Mouse (Mus musculus) forelimb bud, embryonic 11.5 days (tissue): Measurements from ENCODE around the gene Creb3l1.
A peak's percentile ranks its signal among the peaks of the same experiment; 100 is the strongest.

ENCODE experiments used
- DNase-seq: peaks from one replicate; pipeline ENCODE4 v3.0.0-alpha.2; 2012; ENCODE audit warnings: low read depth, low spot score

Gene Creb3l1

DNA sequence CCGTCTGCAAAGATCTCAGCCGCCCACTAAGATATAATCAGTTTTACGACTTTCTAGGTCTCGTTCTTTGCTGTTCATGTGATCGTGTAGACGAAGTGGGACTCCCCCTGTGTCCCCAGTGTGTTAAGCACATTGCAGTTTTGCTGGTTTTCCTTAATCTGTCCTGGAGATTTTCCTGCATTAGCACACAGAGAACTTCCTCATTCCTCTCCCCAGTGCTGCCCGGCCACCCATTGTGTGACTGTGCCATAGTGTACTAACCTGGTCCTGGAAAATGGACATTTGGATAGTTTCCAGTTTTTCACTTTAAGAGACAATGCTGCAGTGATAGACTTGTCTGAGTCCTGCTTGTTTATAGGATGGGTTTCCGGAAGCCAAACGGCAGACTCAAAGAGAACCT is 10.0 kb upstream of the Creb3l1 start:
- no peak for DNase-seq

DNA sequence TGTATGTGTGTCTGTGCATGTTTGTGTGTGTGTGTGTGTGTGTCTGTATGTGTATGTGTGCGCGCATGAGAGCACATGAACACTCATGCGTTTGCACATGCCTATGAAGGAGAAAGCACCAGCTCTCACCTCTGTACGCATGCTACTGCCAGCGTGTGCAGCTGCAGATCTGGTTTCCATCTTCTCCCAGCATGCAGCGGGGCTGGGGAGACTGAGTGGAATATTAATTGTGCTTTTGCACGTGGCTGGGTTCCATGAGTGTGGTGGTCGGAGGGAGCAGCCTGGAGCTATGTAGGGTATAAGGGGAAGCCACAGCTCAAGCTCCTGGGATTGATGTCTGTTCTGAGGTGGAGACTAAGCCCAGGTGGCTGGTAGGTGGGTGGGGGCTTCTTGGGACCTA is 6.3 kb upstream of the Creb3l1 start:
- no peak for DNase-seq

DNA sequence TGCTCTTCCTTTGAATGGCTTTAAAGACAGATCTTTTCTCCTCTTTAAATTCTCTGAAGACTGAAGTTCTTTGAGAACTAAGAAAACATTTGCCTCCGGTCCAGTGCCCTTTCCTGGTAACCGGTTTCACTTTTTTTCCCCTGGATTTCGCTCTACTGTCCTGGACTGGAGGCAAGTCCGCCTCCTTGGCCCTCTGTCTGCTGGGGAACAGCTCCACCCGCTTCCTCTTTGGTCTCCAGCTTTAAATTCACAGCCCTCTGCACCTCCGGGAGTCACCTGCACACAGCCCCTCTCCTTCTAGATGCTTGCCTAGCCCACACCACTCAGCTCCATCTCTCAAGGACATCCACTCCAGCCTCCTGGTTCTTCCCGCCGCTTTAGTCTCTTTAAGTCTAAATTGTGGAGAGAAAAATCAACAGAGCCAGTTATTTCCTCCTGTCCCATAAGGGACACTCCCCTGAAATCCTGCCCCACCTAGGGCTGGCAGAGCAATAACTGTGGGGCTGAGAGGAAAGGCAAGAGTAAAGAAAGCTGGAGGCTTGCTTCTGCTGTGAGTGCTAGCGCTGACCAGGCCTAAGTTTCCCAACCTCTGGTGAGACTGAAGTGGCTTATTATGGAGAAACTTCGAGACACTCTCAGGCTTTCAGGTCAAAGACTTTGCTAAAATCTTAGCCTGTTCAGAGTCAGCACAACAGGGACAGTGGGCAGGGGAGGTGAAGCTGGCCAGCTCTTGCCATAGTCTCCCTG is 5.3 kb upstream of the Creb3l1 start:
- DNase-seq: no peak

DNA sequence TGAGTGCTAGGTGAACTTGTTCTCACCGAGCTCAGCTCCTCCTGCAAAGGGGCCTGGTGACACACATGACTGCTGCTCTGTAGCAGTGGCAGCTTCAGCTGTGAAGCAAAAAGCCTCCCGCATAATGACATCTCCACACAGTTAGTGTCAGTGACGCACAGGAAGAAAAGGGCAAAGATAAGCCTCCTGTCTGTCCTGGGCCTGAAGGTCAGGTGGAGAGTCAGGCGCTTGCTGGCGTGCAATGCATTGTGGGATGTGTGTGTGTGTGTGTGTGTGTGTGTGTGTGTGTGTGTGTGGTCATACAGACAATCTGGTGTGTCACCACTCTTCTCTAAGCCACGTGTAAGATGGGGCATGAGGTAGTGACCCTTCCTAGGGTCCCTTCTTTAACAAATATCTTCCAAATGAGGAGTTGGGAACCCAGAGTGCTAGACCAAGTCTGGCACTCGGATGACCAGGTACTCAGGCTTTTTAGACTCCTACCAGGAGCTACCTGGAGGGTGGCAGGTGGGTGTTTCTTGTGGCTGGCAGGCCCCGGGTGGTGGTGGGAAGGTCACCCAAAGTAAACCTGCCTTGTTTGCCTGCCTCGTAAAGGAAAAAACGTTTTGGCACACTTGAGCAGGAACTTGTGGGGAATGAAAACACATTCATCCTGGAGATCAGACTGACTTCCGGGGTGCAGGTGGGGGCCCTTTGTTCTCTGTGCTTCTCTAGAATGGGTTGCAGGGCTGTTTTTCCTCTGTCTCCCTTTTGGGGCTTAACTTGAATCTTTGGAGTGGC is 3.7 kb upstream of the Creb3l1 start:
- no peak for DNase-seq

DNA sequence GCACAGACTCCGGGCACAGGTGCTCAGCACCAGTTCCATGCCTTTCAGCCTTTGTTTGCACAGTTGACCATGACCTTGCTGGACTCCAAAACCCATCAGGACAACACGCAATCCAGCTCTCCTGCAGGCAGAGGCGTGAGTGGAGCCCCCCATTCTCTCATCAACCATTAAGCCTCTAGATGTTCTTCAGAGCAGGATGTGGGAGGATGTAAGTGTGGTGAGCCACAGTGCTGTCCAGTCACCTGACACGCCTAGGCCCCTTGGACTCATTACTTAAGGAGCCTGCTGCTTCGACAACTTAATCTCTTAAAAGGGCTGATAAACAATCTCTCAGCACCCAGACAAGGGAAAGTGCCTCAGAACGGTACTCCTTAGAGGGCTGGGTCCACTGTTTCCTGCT is 1.7 kb upstream of the Creb3l1 start:
- no peak for DNase-seq

DNA sequence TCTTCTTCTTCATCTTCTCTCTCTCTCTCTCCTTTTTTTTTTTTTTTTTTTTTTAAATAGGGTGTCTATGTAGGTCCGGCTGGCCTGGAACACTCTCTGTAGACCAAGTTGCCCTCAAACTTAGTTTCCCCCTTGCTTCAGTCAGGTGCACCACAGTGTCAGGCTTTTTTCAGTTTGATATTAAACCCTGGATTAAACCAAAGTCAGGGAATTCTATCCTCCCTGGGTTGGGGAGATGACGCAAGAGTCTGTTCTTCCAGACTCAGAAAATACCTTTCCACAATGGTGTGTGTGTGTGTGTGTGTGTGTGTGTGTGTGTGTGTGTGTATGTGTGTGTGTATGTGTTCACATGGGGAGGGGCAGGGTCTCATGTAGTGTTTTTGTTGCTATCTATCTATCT is 900 bp upstream of the Creb3l1 start:
- DNase-seq: no peak

DNA sequence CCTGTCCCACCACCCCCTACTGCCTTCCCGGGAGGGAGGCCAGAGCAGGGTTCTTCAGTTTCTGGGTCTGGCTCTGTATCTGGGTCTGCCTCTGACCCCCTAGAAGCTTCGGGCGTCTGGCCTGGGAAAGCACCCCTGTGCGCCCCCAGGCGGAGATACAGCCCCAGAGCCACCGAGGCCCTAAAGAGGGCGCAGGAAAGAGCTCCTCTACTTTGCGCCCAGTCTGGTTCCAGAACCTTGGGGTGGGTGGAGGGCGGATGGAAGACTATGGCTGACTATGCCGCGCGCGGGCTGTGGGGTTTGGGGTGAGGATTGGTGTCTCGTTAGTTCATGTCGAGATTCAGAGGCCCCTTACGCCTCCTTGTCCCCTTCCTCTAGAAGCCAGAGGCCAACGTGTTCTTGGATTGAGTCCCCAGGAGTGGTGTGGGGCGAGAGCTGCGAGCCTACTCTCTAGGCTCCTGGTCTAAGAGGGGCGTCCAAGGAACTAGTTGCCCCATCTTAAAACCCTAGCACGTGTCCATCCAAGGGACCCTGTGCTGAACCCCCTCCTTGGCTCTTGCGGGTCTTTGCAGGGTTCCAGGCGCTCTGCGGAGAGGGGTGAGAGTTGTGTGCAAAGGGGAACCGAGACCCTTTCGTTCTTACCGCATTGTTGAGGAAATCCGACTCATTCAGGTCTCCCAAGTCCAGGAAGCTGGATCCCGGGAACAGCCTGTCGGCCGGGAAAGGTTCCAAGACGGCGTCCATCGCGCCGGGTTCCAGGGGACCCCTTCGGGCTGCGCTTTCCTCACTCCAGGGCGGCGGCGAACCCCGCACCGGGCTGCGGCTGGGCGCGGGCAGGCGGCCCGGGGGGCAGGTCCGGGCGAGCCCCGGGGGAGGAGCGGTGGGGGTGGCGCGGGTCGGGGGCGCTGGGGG is 684 bp downstream of the Creb3l1 start:
- DNase-seq: peak; percentile 19

DNA sequence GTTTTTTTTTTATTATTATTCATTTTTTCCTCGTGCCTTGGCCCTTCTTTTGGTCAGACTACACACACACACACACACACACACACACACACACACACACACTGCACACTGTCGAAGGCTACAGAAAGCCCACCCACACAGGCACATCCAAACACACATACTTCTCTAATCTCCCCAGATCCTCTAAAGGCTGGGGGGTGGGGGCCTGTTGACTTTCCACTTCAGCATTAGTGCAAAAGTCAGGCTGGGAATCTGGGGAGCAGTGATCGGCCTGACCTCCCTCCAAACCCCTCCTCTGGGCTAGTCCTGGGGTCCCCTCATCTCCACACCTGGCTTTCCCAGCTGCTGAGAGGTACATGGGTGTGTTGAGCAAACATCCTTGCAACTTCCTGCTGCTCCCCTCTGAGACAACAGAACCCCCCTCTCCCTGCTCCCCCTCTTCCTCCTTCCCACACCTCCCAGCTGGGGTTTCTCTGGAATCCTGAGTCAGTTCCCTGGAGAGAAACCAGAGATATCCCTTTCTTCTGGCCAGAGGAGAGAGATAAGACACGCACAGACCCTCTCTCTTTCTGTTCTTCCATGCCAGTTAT is 3.5 kb downstream of the Creb3l1 start:
- DNase-seq: no peak

DNA sequence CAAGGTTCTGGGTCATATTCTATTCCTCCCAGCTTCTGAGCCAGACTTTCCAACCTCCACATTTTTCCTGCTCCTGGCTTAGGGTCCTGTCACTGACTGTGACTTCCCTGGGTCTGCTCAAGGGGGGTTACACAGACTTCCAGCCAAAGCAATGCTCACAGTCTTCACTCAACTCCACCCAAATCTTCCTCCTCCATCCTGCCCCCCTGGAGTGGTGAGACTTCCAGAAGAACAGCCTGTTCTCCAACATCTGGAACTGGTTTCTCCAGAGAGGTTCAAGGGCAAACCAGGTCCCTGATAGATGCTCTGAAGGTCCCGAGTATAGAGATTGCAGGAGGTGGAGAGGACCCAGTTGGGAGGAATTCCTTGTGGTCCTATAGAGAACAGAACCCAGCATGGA is 6.9 kb downstream of the Creb3l1 start:
- DNase-seq: no peak

DNA sequence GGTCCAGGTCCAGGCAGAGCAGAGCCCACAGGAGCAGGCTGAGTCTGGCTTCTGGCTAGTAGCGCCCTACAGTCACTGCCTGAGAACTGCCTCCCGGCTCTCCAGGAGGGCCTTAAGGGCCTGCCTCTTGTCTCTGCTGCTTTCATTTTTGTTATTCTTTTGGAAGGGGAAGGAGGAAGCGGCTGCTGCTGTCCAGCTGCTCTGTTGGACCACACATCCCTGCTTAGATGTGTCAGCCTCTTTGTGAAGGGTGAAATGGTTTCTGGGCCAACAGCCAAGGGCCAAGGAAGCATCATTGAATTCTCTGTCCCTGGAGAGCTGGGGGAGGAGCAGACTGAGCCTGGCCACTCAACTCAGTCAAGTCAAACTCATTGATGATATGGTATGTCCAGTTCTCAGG is 7.3 kb downstream of the Creb3l1 start:
- DNase-seq: no peak

DNA sequence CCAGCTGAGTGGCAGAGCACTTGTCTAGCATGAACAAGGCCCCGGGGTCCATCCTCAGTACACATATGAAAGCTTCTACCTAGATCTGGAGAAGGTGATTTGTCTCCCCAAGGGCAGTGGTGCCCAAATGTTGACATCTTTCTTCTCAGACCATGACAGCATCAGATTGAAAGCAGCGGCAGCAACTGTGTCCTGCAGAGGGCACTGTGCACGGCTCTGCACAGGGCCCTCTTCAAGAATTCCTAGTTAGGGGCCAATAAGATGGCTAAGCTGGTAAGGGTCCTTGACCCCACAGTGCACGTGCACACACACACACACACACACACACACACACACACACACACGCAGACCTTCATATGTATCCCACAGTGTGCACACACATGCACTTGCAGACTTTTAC is 9.4 kb downstream of the Creb3l1 start:
- no peak for DNase-seq

DNA sequence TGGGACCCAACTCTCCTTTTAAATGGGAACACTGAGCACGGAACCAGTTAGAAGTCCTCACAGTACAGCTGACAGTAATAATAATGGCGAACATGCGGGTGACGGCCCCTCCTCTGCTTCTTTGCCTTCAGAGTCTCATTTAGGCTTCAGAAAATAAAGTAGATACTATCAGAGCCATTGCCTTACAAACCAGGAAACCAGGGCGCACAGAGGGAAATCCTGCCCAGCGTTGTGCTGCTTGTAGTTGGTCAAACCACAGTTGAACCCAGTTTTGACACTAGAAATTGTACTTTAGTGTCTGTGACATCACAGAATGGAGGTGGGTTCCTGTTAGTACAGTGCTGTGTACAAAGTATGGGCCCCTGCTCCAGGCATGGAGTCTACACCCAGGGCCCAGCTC is 10.1 kb downstream of the Creb3l1 start:
- no peak for DNase-seq

DNA sequence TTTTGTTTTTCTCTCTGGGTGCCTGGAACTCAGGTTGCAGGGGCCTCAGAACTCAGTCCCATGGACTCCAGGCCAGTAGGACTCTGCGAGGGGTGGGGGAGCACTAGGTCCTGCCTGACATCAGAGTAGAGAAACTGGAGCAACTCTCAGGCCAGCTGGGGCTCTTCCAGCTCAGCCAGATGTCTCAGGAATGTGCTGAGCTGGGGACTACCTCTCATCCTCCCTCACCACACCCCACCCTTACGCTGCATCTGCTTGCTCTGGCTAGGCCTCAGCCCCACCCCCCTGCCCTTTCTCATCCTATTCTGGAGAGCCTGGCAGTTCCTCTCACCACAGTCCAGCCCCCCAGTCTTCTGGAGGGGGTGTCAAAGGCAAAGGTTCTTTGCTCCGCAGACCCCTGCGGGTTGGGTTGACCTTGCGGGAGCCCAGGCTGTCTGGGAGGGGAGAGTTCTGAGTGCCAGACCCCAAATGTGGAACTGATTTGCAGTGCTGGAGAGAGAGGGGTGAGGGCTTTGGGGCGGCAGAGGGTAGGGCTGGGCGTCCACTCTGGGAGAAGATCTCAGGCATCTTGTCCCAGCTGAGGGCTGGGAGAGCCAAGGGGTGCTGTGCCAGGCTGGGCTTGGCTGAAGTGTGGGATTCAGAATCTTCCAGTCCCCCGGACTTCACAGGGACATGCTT is 11.4 kb downstream of the Creb3l1 start:
- DNase-seq: peak; percentile 67

DNA sequence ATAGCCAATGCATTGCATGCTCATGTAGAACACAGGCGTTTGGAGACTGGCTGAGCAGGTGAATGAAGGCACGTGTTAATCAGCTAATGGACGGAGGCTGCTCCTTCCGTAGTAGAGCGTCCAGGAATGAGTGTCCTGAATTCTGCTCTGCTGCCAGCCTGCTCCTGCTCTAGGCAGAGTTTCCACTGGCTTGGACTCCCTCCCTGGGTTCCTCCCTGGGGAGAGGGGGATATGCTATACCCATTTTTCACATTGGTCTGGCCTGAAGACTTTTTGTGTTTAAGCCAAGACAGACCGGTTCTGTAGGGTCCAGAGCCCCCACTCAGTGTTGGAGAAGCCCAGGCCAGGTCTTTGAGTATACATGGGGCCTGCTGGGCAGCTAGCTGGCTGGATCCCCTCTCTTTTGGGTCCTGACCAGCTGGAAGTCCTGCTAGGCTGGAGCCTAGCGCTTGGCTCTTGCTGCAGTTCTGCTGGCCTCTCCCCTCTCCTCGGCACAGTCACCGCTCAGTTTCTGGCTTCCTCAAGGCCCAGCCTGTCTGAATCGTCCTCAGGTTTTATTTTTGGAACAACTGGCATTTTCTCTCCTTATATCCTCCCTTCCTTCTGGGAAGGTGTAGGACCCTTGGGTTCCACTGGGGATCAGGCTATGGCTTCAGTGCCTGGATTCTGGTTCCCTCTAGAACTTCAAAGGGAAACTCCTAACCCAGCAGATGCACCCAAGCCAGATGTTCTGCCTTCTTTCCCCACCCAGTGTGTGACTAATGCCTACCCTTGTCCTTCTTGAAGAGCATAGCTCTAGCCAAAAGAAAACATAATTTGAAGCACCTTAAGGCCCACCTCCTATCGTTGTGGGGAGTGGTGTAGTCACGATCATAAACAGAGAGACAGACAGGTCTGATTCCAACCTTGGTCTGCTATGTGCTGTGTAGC is 12.6 kb downstream of the Creb3l1 start:
- no peak for DNase-seq

DNA sequence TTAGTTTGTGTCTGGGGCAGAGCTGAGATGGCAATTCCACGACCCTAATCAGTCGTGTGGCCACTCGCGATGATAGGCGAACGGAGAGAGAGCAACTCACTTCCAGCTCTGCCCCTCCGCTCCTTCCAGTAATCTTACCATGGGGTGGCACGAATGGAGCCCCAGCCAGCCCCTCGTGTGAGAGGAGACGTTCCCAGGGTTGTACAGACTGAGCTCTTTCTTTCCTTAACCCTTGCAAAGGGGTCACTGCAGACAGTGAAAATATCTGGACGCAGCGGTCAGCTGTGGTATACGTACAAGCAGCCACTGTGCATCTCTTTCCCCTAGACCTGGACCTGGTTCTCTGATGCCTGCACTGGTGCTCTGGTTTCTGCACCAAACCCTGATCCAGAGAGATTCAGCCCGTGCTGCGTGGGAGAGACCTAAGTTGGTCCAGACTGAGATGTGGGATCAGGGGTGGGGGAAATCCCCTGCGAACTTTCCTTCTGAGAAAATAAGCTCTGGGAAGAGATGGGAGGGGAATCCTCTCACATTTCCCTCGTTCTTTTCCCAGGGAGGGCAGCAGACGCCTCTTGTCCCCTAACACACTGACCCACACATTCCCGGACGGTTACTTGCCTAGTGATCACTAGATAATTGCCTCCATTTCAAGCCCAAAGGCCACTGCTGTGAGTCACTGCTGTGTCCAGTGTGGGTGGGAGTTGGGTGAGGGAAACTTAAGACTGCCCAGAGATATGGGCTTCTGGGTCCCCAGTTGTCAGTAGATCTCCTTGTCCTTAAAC is 15.5 kb downstream of the Creb3l1 start:
- DNase-seq: no peak

DNA sequence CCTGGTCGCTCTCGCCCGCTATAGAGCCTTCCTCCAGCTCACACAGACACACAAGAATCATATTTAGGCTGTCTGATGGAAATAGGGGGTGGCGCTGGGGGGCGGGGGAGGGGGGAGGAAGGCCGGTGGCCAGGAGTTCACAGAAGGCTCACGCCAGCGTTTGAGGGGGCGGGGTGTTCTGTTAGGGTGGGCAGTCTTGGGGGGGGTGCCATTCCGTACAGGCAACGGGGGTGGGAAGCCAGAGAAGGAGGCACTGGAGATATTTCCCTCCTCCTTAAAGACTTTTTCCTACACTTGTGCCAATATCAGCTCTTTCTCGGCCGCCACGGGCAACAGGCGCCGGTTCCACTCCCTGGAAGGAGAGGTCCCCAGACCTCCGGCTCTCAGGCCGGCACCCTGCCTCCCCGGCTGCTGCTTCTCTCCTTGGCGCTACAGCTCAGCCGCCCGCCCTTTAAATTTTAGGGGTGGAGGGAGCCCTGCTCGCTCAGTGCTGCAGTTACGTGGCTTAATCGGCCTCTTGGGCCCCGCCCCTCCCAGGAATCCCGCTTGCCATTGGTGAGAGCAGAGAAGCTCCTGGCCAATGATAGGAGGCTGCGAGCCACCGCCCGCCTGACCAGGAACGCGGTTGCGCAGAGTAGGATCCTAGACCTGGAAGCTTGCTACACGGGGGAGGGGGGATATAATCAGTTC is 16.2 kb downstream of the Creb3l1 start:
- DNase-seq: peak; percentile 95

DNA sequence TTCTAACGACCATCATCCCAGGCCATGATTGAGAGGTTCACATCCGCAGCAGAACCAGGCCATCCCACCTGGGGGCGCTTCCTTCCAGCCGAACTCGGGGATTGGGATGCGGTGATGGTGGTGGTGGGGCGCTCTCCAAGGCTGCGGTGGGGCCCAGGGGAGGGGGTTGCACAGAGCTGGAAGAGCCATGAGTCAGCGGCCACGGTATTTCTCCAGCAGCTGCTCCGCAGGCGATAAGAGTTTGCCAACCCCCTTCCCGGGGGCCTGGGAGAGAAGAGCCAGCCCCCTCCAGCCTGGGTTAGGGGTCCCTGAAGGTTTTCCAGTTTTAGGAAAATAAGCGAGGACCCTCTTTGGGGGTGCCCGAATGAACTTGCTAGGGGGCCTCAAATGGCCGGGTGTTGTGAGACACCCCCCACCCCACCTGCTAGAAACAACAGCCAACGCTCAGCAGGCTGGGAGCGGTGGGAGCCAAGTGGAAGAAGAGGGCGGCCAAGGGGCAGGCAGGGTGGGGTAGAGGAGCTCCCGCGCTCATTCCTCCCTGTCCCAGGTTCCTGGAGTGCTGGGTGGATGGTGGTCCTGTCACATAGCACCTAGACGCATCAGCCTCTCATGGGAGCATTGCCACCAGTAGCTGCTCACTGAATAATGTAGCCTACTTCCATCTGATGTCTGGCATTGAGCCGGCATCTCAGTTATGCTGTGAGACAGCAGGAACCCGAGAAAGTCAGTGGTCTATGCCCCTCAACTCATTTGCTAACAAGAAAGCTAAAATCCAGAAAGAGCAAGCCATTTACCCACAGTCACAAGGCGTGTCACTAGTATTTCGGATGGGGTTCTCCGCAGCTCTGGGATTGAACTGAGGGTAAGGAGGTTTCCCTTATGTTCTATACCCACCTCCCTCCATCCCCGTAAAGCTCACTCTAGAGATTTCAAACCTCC is 17.1 kb downstream of the Creb3l1 start:
- DNase-seq: peak; percentile 46

DNA sequence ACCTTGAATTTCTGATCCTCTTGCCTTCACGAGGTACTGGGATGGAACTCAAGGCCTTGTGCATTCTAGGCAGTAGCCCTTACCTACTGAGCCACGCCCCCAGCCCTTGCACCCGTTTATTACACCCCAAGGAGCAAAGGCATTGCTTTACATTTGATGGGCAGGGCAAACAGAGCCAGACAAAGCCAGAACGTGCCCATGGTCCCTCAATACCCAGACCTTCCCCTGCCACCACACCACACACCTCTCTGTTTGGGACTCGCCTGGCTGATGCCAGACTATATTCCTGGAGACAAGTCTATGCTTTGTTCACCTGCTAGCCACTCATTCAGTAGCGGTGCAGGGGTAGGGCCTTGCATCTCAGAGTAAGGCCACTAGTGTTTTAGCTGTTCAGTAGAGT is 17.8 kb downstream of the Creb3l1 start:
- DNase-seq: no peak
